Mouse (Mus musculus): ENCODE measurements at regions not wholly inside any gene's neighbourhood (a gene's known extent, or its start where the extent isn't known, plus 50 kb on each side); places are given as distances from the start of the nearest gene placed in this dataset.

DNA sequence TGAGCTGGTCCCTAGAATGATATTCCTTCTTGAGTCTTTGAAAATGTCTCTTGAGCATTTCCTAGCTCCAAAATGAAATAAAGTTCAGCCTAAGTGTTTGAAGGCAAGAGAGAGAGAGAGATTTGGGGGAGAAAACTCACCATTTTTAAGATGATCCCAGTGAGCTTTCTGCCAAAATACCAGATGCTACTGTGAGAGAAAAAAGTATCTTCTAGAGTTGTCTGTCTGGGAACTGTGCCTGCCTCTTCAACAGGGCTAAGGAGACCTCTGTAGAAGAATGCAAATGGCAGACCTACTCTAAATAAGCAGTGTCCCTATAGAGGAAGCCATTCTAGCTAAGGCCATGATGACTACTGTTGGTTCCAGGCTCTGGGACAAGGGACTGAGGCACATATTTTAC lies 285.6 kb upstream of the Prickle1 start:
- DNase-seq (ENCODE audit: low read depth, low spot score) = no peak

DNA sequence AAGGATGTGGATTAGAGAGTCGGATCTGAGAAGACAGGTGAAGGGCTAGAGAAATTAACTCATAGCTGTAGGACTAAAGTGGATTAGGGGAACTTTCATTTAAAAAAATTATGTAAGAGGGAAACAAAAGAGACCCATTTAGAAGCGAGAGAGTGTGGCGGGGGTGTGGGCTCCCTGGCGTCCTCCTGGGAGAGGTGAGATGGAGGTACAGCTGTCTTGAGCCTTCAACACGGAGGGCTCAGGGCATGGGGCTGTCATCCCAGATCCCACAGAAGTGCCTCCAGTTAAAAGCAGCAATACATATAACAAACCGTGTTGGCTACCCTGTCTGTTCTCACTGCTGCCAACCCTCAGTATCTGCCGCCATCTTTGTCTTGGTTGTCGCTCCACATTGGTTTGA lies 284.6 kb upstream of the Prickle1 start:
- DNase-seq (ENCODE audit: low read depth, low spot score) = no peak

DNA sequence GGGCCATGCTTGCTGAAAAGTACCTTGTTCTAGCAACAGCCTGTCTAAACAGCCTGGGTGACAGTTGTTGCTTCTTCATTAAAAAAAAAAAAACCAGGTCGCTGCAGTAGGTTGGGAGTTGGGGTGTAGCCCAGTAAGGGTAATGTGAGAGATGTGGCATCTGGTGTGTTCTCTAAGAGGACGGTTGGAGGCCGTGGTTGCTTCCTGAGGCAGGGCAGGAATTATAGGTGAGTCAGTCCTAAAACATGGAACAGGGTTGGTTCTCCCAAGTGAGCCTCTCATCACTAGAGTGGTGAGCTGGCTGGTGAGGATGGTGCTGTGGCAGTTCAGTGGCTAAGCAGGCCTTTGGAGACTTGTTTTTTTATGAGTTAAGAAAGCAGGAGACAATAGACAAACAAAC lies 283.3 kb upstream of the Prickle1 start:
- no peak for DNase-seq (ENCODE audit: low read depth, low spot score)

DNA sequence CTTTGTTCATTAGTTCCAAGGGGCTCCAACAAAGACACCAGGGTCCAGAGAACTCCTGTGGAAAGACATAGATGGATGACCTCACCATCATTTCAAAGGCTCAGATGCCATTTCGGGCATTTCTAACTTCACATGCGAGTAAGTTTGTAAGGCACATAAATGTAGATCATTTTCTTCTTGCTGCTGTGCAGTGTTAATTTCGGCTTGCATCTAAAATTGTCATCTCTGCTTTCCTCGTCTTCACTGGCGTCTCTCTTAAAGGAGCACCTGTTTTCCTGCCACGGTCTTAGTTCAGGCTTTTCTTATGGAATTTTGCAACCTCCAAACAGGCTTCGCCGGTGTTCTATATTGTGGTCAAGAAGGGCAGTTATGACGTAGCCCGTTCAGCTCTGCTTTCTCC lies 280.6 kb upstream of the Prickle1 start:
- no peak for DNase-seq (ENCODE audit: low read depth, low spot score)

DNA sequence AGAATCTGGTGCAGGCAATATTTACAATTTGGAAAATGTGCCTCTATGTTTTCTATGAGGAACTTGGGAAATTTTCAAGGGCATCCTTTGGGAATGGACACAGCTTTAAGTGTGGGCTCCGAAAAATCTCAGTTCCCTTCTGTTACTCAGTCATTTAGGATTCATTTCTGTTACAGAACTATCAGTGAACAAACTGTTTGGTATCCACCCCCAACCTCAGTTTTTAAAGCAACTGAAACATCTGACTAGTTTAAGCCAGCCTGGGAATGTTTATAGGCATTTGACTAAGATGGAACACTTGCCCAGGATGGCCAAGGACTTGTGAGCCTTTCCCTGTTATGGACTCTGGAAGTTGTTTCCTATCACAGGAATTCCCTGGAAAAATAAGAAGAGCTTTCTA lies 280.0 kb upstream of the Prickle1 start:
- DNase-seq (ENCODE audit: low read depth, low spot score) = no peak

DNA sequence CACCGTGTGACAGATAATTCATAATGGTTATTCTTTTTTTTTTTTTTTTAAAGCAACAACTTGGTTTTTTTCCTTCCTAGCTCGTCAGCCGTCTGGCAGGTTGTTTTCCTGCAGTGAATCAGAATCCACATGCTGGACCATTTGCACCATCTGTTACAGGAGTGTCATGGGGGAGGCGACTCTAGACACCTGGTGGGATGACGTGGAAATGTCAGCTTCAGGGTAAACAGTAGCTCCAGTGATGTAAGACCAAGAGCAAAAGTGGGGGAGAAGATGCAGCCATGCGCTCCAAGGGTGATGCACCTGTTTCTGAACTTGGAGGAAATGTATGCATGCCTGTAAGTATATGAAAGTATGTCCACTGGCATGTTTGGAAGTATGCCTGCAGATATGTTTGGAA lies 278.5 kb upstream of the Prickle1 start:
- DNase-seq (ENCODE audit: low read depth, low spot score) = no peak

DNA sequence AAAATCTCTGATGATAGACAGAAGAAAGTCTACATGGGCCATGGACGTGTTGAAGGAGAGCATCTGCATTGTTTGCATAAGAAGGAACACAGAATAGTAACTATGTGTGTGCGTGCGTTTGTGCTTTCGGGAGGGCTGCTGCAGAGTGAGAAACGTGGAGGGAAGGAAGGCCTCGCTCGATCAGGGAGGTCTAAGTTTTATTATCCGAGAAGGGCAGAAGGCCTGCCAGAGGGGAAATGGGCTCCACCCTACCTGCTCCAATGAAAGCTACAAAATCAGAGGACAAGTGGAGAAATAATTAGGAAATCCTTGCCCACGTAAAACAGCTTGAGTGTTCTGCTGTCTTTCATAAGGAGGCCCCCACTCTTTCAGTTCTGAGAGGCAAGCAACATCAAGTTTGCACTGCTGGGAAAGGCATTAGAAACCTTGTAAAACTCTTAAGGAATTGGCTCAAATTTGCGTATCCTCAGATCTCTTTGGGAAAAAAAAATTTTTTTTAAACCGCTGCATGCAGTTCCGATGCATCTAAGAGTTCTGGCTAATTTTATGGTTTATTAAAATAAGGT lies 261.7 kb upstream of the Prickle1 start:
- DNase-seq (ENCODE audit: low read depth, low spot score) = peak; percentile 58

DNA sequence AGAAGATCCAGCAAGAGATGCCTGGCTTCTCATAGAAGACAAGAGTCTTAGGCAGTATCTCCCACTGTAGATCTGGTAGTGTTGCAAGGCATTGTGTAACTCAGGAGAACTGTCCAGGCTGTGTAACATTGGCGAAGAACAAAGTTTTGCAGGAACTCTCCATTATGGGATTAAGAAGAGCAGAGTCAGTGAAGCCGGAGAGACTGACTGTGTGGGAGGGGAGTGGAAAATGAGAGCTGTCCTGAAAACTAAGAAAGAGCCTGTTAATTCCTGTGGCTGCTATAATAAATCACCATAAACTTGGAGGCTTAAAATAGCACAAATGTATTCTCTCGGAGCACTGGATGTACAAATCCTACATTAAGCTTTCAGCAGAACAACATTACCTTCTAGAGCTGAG lies 257.5 kb upstream of the Prickle1 start:
- no peak for DNase-seq (ENCODE audit: low read depth, low spot score)

DNA sequence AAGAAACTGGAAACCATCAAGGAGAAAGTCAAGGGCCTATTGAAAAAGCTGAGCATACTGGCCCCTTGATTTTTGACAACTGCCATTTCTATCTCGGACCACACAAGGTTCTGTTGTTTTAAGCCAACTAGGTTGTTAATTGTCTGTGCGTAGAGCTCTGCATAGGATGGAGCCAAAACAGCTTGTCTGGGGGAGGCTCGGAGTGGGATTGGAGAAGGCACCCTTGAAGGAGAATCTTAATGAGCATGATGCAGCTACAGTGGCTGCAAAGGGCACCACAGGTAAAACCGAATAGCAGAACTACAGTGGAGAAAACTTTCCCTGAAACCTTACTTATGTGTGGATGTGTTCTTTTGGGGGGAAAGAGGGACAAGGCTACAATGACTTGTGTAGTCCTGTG lies 256.4 kb upstream of the Prickle1 start:
- DNase-seq (ENCODE audit: low read depth, low spot score) = no peak

DNA sequence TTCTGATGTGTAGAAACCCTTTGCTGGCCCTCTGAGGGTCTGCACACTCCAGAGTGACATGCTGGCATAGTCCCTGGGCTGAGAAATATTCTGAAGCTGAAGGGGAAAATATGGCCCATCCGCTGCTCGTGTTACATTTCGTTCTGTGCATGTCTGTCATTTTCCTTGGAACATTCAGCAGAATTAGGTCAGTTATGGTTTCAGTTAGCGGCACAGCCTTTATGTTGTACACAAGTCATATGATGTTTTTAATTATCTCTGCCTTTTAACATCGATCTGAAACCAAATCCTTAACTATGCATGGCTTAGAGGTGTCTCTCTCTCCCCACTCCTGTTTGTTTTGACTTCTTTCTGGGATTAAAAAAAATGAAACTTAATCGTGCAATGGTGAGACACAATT lies 254.7 kb upstream of the Prickle1 start:
- DNase-seq (ENCODE audit: low read depth, low spot score) = no peak

DNA sequence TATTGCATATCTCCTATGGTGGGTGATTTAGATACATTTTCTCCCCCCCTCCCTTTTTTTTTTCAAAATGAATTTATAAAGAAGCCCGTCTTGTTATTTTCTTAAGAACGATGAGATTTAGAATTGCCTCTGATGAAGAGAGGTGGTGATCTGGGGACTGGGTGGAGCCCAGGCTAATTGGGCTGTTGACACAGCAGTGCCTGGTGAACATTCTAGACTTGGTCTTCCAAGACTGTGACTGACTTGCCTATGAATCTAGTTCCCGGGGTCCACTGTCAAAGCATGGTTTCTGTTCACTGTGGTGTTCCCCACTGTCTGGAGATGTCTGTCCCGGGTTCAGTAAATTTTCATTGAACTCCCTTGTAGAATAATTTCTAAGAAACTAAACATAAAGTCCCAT lies 253.1 kb upstream of the Prickle1 start:
- no peak for DNase-seq (ENCODE audit: low read depth, low spot score)

DNA sequence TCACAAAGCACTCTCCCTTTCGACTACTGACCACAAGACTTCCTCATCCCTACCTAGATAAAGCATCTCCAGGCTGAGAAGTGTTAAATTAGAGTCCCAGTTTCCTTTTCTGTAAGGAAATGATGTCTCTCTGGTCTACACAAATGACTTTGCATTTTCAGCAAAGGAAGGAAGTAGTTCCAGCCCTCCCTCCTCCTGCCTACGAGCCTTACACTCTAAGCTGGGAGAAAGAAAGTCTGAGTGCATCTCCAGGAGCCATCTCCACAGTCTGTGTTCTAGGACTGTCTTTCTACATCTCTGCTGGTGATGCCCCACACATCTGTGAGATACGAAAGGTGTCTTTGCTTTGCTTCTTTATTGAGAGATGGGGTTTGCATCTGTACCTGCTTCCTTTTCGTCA lies 251.1 kb upstream of the Prickle1 start:
- no peak for DNase-seq (ENCODE audit: low read depth, low spot score)

DNA sequence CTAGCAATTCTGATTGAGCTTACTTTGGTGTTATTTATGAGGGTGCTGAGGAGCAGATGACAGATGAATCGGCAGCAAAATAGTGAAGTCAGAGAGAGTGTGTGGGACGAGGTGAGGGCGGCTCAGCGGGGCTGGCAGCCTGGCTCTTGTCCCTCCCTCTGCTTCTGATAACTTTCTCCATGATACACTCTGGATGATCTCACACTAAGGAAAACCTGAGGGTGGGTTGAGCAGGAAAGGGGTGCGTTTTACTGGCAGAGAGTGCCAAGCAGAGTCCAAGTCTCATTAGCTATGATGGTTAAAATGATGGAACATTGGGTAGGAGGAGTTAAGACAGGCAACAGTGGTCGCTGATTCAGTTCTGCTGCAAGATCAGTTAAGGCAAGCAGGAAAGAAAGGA lies 250.1 kb upstream of the Prickle1 start:
- no peak for DNase-seq (ENCODE audit: low read depth, low spot score)

DNA sequence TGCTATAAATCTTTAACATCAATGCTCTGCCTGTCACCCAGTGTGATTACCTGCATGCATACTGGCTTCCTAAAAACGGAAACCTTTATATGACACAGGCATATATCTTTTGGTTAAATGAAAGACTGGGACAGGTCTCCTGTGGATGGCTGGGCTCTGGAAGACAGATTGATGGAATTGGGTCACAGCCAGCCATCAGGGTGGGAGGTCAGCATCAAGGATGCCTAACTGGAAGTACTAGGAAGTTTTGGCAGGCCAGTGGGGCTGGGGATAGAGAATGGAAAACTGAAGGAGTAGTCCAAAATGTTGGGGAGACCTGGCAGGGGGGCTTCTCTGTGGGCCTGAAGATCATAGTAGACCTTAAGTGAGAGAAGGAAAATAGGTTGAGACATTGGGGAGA lies 237.3 kb upstream of the Prickle1 start:
- no peak for DNase-seq (ENCODE audit: low read depth, low spot score)

DNA sequence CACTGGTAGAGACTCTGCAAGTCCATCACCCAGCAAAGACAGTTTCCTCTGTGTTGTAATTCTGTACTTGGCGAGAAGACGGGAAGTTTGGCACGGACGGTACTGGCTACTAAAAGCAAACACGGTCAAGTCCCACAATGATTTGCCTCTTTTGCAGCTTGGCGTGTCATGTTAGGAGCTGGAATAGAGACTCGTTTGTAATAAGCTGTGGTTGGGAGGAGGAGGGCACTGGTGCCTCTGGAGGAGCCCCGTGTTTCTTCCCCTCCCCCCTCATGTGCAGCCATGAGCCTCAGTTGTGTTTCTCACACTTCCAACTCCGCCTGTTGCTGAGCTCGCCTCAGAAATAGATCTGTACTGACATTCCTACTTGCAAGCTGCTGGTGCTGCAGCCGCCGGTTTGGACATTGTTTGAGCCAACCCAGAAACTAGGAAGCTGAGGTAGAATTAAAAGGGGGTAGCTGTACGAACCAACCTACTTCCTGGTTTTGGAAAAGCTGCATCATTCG lies 236.8 kb upstream of the Prickle1 start:
- no peak for DNase-seq (ENCODE audit: low read depth, low spot score)

DNA sequence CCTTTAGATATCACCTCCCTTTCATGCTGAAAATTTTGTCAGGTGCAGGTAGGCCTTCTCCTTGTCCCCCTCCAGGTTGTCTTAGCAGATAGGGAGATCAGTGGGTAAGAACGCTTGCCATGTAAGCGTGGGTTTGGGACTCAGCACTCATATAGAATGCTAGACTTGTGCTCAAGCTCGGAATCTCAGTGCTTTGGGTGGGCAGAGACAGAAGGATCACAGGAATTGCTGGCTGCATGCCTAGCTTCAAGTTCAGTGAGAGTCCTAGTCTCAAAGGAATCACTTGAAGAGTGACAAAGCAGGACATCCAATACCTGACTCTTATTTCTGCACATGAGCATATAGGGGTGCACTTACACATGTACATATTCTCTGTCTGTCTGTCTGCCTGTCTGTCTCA lies 235.5 kb upstream of the Prickle1 start:
- DNase-seq (ENCODE audit: low read depth, low spot score) = no peak

DNA sequence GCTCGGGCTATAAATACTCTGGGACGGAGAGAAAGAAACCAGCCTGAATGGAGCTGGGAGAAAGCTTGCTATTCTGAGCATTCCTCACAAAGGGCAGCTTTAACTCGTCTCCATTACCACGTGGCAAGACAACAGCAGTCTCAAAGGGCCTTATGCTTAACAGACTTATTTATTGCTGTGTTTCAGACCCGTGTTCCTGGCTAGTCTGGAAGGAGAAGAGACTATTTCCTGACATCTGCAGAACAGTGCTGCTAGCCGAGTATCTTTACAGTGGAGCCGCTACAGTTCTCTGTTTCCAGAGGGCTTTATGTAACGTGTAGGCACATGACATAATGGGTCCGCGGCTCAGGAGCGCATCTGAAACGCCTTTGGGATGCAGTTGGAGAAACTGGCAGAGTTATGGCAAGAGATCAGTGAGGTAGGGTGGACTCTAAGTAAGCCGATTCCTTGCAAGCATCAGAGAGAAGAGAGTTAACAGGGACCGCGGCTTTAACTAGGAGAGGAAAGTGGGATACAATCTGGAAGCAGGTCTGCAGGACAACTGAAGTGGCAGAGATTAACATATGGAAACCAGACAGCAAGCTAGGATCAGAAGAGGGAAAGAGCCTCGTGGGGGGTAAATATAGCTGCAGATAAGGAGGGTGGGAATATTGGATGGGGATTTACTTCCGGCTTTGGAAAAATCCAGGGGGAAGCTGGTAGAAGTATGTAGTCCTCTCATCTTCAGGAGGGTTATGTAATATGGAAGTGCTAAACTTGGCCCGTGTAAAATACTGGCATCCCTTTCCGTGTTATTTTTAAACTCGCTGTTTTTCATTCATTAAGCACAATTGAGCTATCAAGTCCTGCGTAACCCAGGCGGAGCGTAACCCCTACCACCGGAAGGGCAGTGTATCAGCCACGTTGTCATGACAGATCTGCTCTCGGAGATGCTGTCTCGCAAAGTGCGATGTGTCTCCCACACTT lies 229.3 kb upstream of the Prickle1 start:
- DNase-seq (ENCODE audit: low read depth, low spot score) = no peak

DNA sequence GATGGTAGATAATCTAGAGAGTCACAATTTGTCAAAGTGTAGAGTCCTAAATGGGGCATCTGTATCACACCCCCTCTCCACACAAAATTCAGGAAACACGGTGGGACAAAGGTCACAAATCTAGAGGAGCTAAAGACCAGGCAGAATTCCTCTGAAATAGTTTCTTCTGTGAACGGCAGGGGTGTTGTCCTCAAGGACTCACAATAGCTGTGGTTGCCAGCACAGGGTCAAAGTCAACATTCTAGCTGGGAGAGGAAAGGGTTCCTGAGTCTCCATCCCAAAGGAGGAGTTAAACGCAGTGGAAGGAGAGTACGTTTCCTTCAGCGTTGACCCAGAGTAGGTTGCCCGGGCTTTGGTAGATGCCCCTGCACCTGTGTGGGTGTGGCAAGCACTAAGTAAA lies 225.5 kb upstream of the Prickle1 start:
- DNase-seq (ENCODE audit: low read depth, low spot score) = no peak

DNA sequence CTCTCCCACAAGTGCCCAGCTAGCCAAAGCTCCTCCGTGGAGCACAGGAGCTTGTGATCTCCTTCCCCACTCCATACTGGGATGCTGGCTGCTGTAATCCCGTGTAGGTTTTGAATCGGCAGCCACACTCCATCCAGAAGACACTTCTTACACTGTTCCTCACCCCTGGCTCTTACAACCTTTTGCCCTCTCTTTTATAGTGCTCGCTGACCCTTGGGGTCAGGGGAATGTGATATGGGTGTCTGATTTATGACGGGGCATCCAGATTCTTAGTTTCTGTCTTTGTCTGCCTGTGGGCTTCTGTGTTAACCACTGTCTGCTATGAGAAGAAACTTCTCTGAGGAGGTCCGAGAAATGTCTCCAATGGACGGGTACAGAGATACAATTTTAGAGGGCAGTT lies 216.3 kb upstream of the Prickle1 start:
- DNase-seq (ENCODE audit: low read depth, low spot score) = no peak

DNA sequence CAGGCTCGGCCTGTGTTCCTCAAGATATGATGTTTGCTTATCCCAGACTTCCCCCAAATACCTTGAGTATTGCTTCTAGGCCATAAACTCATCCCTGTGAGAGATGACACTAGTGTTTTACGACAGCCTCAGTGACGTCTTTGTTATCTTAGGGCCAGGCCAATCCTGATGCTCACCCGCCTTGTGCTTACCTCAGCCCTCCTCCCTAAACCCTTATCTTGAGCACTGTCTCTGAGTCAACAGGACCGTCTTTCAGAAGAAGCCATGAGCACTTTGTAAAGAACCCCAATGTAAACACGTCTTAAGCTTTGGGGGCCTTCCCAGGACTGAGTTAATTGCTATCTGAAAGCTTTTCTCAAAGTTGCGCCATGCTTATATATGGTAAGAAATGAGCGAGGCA lies 212.3 kb upstream of the Prickle1 start:
- no peak for DNase-seq (ENCODE audit: low read depth, low spot score)

DNA sequence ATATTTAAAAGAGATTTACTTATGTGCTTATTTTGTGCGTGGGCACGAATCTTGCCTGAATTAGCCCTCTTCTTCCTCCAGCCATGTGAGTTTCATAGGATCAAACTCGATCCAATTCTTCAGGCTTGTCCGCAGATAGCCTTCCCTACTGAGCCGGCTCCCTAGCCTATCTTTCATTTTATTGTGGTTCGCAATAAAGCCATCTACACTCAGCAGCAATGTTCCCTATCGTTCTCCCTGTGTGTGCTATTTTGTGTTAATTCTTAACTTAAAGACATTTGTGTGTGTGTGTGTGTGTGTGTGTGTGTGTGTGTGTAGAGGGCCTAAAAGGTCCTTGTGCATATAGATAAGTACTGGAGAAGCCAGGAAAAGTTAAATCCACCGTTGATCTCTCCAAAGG lies 211.8 kb upstream of the Prickle1 start:
- DNase-seq (ENCODE audit: low read depth, low spot score) = no peak

DNA sequence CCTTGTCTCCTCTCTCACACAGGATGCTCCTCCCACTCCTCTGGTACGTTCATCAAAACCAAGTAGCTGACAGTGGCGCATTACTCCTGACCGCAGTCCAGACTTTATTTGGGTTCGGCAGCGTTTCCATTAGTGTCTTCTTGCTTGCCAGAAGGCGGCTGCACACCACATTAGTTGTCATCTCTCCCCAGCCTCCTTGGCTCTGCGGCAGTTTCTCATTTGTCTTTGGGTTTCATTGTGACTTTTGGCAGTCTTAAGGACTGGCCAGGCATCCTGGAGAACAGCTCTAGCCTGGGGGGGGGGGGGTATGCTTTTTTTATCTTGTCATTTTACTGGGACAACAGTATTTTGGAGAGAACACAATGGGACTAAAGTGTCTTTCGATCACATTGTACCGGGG lies 209.0 kb upstream of the Prickle1 start:
- DNase-seq (ENCODE audit: low read depth, low spot score) = no peak

DNA sequence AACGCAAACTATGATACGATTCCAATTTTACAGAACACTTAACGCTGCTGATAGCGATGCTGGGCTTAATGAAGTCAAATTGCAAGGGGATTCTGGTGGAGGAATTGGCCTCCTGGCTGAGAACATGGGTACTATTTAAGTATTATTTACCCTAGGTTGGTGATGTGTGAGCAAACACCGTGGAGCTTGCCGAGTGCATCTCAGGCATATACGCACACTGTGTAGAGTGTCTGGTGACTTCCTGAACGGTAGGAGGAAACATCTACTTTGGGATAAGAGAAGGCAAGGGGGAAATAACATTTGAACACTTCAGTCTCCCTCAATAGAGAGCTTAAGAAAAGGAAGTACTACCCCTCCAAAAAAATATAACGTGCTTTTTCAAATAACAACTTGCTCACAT lies 194.8 kb upstream of the Prickle1 start:
- no peak for DNase-seq (ENCODE audit: low read depth, low spot score)

All from forelimb bud, embryonic 11.5 days (tissue).